Mouse (Mus musculus) brown adipose tissue, adult 24 weeks (tissue): ENCODE data around the gene Peg12. TPM values are rescaled to one million over a fixed set of nuclear protein-coding genes. Genes with fewer than 3 reads are reported as not detected.

Experiments
- H3K27ac ChIP-seq: fragments of 200-500 bp; replicated peaks from 2 replicates; pipeline ENCODE4 v1.5.1; 2012; ENCODE audit warnings: low read depth, mild to moderate bottlenecking, low read length
- H3K4me1 ChIP-seq: fragments of 200-500 bp; 2 replicates; pipeline ENCODE4 v1.6.1; 2012; ENCODE audit warnings: low read length, mixed read lengths; ENCODE audit not compliant: control insufficient read depth, insufficient read depth, insufficient read length
- H3K4me3 ChIP-seq: fragments of 200-500 bp; 2 replicates; pipeline ENCODE4 v1.5.1; 2012; ENCODE audit warnings: low read depth, mild to moderate bottlenecking, low read length, moderate library complexity; ENCODE audit not compliant: insufficient read depth
- polyA plus RNA-seq: library from polyadenylated mRNA; stranded (reverse); fragments of >200 nt; gene quantifications from 2 replicates; pipeline ENCODE4 v1.2.4, GENCODE M21; 2012; ENCODE audit not compliant: missing spikeins, insufficient read depth, insufficient read length

Peg12 gene
- polyA plus RNA-seq, 1 experiment, result not detected

GRCm38 (mm10) chr7:62418346-62418745 lies 46.0 kb downstream of the Peg12 start:
- no peak overlapping the region for H3K4me3 ChIP-seq
- no peak overlapping the region for H3K27ac ChIP-seq
- H3K4me1 ChIP-seq, result no peaks in the 10 kb centered on the region

- Histone ChIP-seq H3K4me1 (no peaks in the 10 kb centered on the region), H3K4me3 (no peak overlapping the region), H3K27ac (no peak overlapping the region)
Observed at GRCm38 (mm10) chr7:62416173-62416572, 48.1 kb downstream of the Peg12 start.

GRCm38 (mm10) chr7:62415222-62415621 lies 49.1 kb downstream of the Peg12 start:
- no peak overlapping the region for H3K4me3 ChIP-seq
- H3K4me1 ChIP-seq, result no peaks in the 10 kb centered on the region
- H3K27ac ChIP-seq, result no peak overlapping the region

Other genes starting within 250 kb of the Peg12 start
- 16.8 and 18.7 TPM in 2 replicates for gene Ndn, start 117.9 kb downstream of the Peg12 start, polyA plus RNA-seq
- not detected in 2 replicates for gene Magel2, start 87.5 kb downstream of the Peg12 start, polyA plus RNA-seq
- not detected in 2 replicates for gene Mkrn3, start 44.4 kb downstream of the Peg12 start, polyA plus RNA-seq